Mouse (Mus musculus) thymus, postnatal 25 days (tissue): ENCODE data around the gene Raf1.
A peak's percentile ranks its signal among the peaks of the same experiment; 100 is the strongest.
"Not testable (repeated sequence)": the region's sequence is repeated elsewhere in the genome, so short reads cannot be mapped to it uniquely, and the experiment has no call there.

Experiments used
- DNase-seq: peaks from one replicate; pipeline ENCODE4 v3.0.0; 2022

Raf1 gene

DNA sequence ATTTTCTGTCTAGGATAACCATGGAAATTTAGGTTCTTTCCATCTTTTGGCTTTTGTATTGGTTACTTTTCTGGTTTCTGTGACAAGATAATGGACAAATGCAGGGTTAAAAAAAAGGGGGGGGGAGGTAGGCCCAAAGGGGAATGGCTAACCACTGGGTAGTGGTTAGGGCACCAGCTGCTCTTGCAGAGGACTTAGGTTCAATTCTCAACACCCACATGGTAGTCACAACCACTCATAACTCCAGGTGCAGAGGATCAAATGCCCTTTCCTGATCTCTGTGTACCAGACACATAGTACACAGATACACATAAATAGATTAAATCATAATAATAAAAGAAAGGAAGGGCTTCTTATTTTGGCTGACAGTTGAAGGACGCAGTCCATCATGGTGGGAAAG, 1.6 kb upstream of the Raf1 start:
- no peak for DNase-seq

- DNase-seq, result peak; percentile 12
These were observed 1.0 kb upstream of the Raf1 start for GRCm38 (mm10) chr6:115677441-115677840.

DNA sequence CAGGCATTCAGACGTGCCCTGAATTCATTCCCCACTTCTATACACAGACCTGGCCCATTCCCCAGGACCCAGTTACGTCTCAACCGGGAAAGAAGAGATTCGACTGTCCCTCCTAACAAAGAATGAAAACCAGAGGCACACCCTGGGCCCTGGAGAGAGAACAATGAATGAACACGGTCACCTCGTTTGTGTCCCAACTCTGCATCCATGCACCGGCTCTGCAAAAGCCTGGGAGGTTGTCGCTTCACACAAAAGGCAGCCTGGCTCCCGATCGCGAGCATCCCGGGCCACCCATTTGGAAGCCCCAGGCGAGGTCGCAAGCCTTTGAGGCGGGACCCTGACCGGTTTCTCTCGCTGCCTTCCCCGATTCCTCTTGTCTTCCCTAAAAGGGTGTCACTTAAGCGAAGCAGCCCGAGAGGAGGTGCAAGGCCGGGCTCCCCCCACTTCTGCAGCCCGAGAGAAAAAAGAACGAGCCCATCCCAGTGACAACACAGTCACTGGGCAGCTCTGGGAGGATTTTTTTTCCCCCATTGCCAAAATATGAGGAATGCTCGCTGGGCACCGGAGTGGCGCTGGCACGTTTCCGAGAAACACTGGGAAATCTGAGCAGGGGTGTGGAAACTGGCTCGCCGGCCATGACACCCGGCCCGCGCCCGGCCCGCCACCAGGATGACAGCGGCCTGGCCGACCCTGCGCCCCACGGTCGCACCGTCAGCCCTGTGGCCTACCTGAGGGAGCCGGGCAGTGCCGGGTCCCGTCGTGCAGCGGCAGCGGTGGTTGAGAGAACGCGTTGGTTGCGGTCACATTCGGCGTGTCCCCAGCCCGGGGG, 713 bp downstream of the Raf1 start:
- DNase-seq, result peak; percentile 65

- DNase-seq, result peak; percentile 45
These were observed 1.3 kb downstream of the Raf1 start for GRCm38 (mm10) chr6:115675166-115675507.

DNA sequence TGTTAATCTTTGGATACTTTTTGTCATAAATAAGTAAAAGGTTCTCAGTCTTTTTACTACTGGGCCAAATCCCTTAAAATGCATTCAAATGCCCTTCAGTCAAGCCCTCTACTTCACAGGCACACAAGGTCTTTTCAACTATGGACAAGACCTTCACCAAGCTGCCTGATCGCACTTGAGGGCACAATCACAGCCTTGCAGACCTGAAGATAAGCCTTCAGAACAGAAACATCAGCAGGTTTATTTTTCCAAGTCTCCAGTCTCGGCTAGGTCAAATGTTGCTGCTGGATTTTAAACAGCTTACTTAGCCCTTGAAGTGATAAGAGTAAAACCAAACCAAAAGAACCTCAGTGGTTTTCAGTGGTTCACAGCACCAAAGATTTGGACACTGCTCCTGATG, 2.1 kb downstream of the Raf1 start:
- no peak for DNase-seq

DNA sequence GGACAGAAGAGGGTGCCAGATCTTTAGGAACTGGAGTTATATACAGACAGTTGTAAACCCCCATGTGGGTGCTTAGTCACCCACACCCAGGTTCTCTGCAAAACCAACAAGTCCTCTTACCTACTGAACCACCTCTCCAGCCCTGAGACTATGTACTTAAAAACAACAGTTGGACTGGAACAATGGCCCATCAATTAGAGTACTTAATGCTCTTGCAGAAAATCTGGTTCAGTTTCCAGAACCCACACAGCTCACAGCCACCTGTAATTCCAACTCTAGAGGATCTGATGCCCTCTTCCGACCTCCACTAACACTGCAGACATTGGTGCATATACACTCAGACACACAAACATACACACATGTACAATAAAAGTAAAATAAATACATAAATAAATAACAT, 3.7 kb downstream of the Raf1 start:
- no peak for DNase-seq

DNA sequence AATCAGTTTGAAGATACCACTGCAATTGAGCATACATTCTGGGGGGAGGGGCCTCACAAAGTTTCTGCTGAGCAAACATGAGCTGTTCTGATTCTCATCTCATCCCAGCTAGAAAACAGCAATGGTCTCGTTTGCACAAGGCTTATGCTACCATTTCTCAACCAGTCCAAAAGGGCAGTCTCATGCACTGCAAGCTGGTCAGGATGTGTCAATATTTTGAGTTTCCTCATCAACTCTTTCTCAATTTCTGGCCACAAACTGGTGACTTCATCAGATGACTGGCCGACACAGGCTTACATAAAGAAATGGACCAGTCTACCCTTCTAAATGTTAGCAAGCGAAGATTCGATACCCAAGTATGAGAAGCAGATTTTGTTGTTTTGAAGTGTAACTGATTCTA, 9.8 kb downstream of the Raf1 start:
- DNase-seq, result no peak

DNA sequence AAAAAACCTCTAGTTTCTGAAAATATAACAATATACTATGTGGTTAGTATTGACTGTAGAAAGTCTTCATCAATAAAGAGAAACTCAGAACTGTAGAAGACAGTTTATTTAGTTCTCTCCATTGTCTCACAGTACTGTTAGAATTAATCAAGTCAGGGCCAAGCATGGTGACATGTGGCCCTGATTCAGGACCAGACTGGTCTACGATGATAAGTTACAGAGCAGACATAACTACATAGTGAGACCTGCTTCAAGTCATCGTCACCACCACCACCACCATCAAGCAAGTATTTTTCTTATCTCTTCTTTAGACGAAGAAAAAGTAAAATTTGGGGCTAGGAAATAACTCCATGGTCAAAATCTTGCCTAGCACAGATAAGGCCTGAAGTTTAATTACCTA, 12.2 kb downstream of the Raf1 start:
- no peak for DNase-seq

GRCm38 (mm10) chr6:115658802-115659201, 17.6 kb downstream of the Raf1 start:
- DNase-seq, result no peak

DNA sequence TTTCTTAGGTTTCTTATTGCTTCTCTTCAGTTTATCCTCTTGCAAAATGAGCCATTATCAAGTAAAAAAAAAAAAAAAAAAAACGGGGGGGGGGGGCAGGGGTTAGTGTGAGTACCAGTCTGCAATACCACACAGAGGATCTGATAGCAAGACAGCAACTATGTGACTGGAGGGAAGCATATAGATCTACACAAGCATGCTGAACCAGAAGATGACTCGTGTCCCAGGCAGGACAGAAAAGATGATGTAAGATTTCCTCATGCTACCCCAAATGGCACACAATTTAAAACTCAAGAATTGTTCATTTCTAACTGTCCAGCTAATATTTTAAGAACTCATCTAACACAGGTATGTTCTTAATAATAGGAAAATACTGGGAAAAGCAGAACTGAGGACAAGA, 22.5 kb downstream of the Raf1 start:
- no peak for DNase-seq

DNA sequence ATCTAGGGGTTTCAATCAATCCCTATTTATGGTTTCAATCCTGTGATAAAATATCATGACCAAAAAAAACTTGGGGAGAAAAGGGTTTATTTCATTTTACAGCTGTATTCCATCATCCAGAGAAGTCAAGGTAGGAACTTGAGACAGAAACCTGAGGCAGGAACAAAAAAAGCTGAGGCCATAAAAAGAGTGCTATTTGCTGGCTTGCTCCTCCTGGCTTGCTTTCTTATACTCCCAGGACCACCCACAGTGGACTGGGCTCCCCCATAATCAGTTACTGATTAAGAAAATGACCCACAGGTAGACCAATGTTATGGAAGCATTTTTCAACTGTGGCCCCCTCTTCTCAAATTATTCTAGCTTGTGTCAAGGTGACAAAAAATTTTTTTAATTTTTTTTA, 24.7 kb downstream of the Raf1 start:
- DNase-seq, result no peak

DNA sequence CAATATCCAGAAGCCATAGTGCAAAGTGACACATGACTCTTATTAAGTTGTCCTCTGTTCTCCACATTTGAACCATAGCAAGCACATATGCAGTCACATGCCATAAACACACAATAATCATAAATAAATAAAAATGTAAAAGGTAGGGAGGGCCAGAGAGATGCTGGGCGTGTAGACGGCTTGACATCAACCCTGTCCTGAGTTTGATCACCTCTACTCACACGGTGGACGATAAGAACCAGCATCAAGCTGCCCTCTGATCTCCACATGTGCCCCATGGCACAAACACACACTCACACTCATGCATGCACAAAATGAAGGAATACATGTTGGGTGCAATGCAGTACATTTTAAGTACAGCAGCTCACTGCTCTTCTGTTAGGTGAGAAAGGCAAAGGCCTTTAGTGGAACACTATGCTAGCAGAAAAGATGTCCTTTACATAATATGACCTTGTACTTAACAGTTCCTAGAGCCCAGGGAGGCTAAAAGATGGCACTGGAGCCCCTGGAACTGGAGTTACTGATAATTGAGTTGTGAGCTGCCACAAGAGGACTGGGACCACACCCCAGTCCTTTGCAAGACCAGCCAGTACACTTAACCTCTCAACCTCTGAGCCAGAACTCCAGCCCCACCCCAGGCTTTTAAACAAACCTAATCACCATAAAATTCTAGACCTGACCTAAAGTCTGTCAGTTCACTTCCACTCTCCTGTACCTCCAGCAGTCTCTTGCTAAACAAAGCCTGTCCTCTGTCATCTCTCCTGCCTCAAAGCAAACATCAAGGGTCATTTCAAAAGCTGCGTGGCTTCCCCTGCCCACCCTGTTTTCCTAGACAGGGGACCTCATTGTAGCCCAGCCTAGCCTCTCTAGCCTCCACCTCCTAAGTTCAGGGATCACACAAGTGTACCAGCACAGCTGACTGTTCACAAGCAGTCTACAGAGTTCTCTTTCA, 25.7 kb downstream of the Raf1 start:
- no peak for DNase-seq

- no peak for DNase-seq
These were observed 26.6 kb downstream of the Raf1 start for GRCm38 (mm10) chr6:115649792-115650365.

GRCm38 (mm10) chr6:115643315-115643714, 33.1 kb downstream of the Raf1 start:
- no peak for DNase-seq

DNA sequence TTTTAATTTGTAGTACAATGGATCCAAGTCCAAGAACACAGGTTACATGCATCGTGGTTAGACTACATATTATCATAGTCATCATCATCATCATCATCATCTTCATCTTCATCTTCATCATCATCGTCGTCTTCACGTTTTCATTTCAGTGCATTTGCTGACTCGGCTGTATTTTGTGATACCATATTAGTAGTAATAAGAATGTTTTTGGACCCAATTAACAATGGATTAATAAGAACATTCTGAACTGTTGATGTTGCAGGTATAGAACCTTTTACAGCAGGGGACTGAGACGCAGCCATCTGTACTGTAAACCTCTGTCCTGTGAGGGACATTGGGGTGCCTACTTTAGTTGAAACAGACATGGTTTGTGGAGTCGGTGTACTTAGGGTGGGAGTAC, 38.2 kb downstream of the Raf1 start:
- not testable (repeated sequence) for DNase-seq

DNA sequence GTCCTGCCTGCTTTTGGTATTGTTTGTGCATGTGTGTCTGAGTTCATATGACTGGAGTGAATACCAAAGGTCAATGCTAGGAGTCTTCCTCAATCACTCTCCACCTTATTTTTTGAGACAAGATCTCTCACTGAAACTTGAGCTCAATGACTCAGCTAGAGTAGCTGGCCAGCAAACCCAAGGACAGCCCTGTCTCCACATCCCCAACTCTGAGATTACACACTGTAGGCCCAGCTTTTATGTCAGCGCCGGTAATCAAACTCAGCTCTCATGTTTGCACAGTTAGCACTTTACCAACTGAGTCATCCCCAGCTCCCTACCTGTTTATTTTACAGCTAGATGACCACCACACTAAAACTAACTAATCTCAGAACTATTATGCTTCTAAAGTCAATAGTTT, 42.4 kb downstream of the Raf1 start:
- no peak for DNase-seq

DNA sequence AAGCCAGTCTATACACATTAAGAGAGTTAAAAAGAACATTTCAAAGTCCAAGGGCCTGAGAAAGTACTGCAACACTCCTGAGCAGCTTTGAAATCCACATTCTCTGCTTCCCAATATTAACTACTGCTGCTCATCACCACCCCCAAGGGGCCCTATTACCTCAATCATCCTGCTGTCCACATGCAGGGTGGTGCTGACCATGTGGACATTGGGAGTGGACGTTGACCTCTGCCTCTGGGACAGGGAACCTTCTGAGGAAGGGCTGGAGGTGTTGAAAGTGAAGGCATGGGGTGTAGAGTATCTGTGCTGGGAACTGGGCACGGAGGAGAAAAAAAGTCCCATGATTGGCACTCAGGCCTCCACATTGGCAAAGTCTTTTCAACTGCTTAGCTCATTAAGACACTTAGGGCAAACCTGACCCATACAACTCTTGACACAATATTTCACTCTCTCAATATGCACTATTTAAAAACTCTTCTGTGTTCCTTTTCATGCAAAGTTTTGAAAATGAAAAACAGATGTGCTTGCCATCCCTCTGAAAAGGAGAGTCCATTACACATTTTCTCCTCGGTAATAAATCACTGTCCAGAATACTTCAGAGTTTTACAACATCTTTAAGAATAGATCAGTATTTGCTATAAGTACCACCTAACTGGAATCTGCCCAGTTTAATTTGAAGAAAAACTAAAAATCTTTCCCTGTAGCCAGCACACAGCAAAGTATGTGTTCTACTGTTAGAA, 45.2 kb downstream of the Raf1 start:
- DNase-seq, result no peak

GRCm38 (mm10) chr6:115626121-115626520, 50.3 kb downstream of the Raf1 start:
- no peak for DNase-seq

DNA sequence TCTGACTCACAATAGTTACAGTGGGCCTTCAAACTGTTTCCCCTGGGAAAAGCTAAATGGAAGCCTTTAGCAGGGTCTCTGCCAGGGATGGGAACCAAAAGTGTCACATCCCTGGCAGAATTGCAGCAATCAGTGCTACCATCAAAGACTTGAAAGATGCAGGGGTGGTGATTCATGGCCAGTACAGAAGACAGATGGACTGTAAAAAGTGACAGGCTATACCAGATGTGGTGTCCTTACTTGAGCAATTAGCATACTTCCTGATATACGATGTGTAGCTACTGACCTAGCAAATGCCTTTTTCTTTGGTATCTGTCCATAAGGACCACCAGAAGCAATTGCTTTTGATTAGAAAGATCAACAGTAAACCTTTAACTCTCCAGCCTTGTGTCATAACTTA, 55.5 kb downstream of the Raf1 start:
- no peak for DNase-seq

DNA sequence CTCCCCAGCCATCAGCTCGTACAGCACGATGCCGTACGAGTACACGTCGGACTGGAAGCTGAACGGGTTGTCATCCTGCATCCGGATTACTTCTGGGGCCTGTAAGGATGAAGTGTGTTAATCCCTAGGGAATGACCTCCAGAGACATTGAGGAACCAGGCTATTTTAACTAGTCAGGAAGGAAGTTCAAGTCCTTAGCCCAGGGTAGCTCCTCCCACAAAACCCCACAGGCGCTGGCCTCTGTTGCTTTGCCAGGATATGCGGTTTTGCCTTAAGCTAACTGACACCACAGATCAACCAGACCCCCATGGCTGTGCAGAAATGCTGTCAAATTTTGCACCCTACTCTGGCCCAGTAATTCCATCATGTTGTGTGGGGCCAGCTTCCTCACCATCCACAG, 56.6 kb downstream of the Raf1 start:
- peak; percentile 59 for DNase-seq

DNA sequence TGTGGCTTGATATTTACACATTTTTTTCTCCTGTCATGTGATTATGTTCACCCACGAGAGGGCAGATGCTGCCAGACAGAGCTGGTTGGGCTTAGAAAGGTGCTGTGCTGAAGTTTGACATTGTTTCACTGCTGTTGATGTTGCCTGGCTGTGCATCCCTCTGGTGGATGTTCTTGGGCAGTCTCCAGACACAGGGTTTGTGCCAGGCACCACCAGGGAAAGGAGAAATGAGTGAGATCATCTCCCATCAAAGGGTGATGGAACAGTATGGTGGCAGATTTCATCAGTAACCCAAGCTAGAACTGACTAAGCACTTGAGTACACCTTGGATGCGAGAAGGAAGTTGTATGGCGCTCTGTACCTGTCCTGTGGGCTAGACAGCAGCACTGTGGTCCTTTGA, 60.5 kb downstream of the Raf1 start:
- no peak for DNase-seq

DNA sequence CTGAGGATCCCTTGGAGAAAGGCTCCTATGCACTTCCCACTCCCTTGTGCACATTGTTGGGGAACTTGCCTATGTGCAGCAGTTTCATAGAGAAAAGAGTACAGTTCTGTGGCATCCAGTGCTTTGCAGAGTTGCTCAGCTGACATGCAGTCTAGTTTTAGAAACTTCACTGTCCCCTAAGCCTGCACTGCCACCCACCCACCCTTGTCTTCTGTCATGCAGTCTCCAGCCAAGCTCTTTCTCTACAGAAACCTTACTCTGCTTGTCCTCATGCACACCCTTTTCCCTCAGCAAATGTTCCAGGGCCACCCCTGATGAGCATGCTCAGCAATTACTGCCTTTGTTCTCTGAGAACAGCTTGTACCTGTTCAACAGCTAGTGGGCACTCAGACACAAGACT, 62.6 kb downstream of the Raf1 start:
- no peak for DNase-seq

DNA sequence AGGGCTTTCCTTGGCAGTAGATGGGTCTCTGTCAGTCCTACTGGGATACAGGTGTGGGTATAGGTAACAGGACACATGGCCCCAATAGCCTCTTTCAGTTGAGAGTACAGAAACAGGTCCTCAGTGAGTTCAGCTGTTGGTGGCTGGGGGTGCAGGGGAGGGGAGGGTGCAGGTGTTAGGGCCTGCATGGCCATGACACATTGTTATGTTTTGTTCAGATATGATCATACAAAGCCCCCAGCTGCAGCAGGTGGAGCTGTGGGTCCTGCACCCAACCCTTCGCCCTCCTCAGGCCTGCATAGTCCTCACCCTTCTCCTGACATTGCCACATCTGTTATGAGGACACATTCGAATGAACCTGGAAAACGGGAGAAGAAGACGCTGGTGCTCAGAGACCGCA, 66.1 kb downstream of the Raf1 start:
- DNase-seq, result peak; percentile 31
